Mouse (Mus musculus) thymus, adult 2 months (tissue): ENCODE results near the gene Pdk1.

Experiments
- CTCF ChIP-seq: fragments of 200-500 bp; IDR thresholded peaks from 2 replicates; pipeline ENCODE4 v1.5.1; 2012; ENCODE audit warnings: mild to moderate bottlenecking, control low read depth, low read length, moderate library complexity, borderline replicate concordance; ENCODE audit not compliant: control insufficient read depth, poor library complexity, insufficient read depth; ENCODE audit errors: extremely low read depth
- POLR2A ChIP-seq: fragments of 200-500 bp; IDR thresholded peaks from 2 replicates; pipeline ENCODE4 v1.6.1; 2012; ENCODE audit warnings: mild to moderate bottlenecking, low read length, control low read depth, moderate library complexity; ENCODE audit not compliant: control insufficient read depth, poor library complexity, insufficient read depth; ENCODE audit errors: extremely low read depth

DNA sequence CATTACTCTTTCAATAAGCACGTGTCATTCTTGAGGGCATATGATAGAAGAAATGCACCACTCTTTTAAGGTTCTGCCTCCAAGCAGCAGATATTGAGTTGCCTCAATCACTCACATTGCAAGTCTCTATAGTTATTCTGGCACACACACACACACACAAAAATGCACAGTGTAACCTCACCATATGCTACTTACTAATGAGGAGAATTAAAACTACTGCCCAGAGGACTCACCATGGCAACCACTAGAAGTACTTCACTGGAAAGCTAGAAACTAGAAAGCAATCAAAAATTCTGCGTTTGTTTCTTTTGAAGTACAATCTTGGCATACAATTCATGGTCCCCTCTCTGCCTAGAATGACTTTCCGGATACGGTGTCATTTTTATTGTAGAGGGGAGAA lies 78.2 kb downstream of the Pdk1 start:
- no peak for TF ChIP-seq CTCF
- TF ChIP-seq POLR2A, result no peak
